Mouse (Mus musculus): ENCODE data around the gene Btd. TPM values are rescaled to one million over a fixed set of nuclear protein-coding genes. Genes with fewer than 3 reads are reported as not detected.

Btd gene
- polyA plus RNA-seq, 1 experiment from 2014 or later: 22.3 TPM

- no peak for ATAC-seq (ENCODE audit: insufficient number of reproducible peaks, insufficient read depth, low FRiP score, low read depth)
- H3K4me3 ChIP-seq (ENCODE audit: control insufficient read depth in 1 of 2, insufficient read depth in 1 of 2, low read depth in 1 of 2, low read length in 2 of 2): no peak overlapping the region
- H3K27ac ChIP-seq (replicated peaks in 1 of 2; ENCODE audit: control insufficient read depth in 1 of 2, insufficient read depth in 1 of 2, low read depth in 2 of 2, low read length in 2 of 2): no peak overlapping the region
- whole genome bisulfite sequencing: 67% methylated on average over 7 of the region's 7 CpGs
- no peaks in the 10 kb centered on the region for H3K27me3 ChIP-seq (ENCODE audit: control insufficient read depth, insufficient read depth, low read length)
- H3K9me3 ChIP-seq (ENCODE audit: control insufficient read depth, low read length): no peaks in the 10 kb centered on the region
- peaks cover 30 to 38% of the 10 kb centered on the region in 2 experiments for H3K4me1 ChIP-seq (ENCODE audit: control insufficient read depth in 2 of 2, insufficient read depth in 2 of 2, low read length in 2 of 2)
- no peaks in the 10 kb centered on the region for H3K36me3 ChIP-seq (ENCODE audit: control insufficient read depth, insufficient read depth, low read length)
- no peak overlapping the region for H3K4me2 ChIP-seq (ENCODE audit: low read length)
- H3K9ac ChIP-seq (ENCODE audit: low read length): no peak overlapping the region
These were observed 15.6 kb downstream of the Btd start for GRCm38 (mm10) chr14:31656386-31656785.

DNA sequence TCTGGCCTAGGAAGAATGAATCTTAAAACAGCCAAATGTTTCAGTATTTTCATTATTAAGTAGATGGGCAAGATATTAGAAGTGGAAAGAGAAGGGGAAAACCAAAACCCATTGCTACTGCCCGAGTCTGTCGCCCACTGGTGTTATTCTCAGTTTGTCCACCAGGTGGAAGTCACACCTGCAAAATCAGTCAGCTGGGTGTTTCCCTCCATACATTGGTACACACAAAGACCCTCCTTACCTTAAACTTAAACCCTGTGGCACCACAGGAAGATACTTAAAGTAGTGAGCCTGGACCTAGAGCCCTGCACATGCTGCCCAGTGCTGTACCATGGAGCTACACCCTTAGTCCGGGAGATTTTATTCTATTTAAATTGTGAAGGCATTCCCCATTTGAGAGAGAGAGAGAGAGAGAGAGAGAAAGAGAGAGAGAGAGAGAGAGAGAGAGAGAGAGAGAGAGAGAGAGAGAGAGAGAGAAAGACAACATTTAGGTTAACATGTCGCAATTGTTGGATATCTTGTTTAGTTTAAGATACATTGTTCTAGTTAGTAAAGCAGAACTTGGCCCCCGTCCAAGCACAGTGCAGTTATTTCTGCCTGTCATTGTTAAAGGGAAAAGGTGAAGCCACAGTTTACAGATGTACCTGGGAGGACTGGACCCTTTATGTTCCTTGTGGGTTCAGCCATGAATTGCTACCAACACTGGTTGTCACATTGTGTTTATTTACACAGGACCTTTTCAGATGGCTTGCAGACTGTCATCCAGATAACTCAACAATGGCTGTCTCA lies 16.2 kb downstream of the Btd start:
- no peaks in the 10 kb centered on the region for H3K9me3 ChIP-seq (ENCODE audit: control insufficient read depth, low read length)
- H3K36me3 ChIP-seq (ENCODE audit: control insufficient read depth, insufficient read depth, low read length): no peaks in the 10 kb centered on the region
- H3K4me3 ChIP-seq (ENCODE audit: control insufficient read depth in 1 of 2, insufficient read depth in 1 of 2, low read depth in 1 of 2, low read length in 2 of 2): no peak overlapping the region
- H3K27ac ChIP-seq (replicated peaks in 1 of 2; ENCODE audit: control insufficient read depth in 1 of 2, insufficient read depth in 1 of 2, low read depth in 2 of 2, low read length in 2 of 2): peak overlapping the region; percentile 12 to 95; a peak in 2 of 4 replicates
- no peak overlapping the region for H3K9ac ChIP-seq (ENCODE audit: low read length)
- no peak overlapping the region for H3K4me2 ChIP-seq (ENCODE audit: low read length)
- no peak for ATAC-seq (ENCODE audit: insufficient number of reproducible peaks, insufficient read depth, low FRiP score, low read depth)
- H3K4me1 ChIP-seq (ENCODE audit: control insufficient read depth in 2 of 2, insufficient read depth in 2 of 2, low read length in 2 of 2): peaks cover 32 to 42% of the 10 kb centered on the region in 2 experiments
- H3K27me3 ChIP-seq (ENCODE audit: control insufficient read depth, insufficient read depth, low read length): no peaks in the 10 kb centered on the region
- WGBS: 31% methylated on average over 5 of the region's 5 CpGs

- H3K4me2 ChIP-seq (ENCODE audit: low read length): no peak overlapping the region
- no peak overlapping the region for H3K4me3 ChIP-seq (ENCODE audit: control insufficient read depth in 1 of 2, insufficient read depth in 1 of 2, low read depth in 1 of 2, low read length in 2 of 2)
- H3K4me1 ChIP-seq (ENCODE audit: control insufficient read depth in 2 of 2, insufficient read depth in 2 of 2, low read length in 2 of 2): peaks cover 40 to 54% of the 10 kb centered on the region in 2 experiments
- H3K27me3 ChIP-seq (ENCODE audit: control insufficient read depth, insufficient read depth, low read length): no peaks in the 10 kb centered on the region
- WGBS: 90% methylated on average over 8 of the region's 8 CpGs
- H3K36me3 ChIP-seq (ENCODE audit: control insufficient read depth, insufficient read depth, low read length): no peaks in the 10 kb centered on the region
- H3K27ac ChIP-seq (replicated peaks in 1 of 2; ENCODE audit: control insufficient read depth in 1 of 2, insufficient read depth in 1 of 2, low read depth in 2 of 2, low read length in 2 of 2): peak overlapping the region in 1 of 2 experiments; percentile 95; a peak in 3 of 4 replicates
- ATAC-seq (ENCODE audit: insufficient number of reproducible peaks, insufficient read depth, low FRiP score, low read depth): no peak
- H3K9ac ChIP-seq (ENCODE audit: low read length): no peak overlapping the region
- H3K9me3 ChIP-seq (ENCODE audit: control insufficient read depth, low read length): no peaks in the 10 kb centered on the region
These were observed 17.4 kb downstream of the Btd start for GRCm38 (mm10) chr14:31658126-31658680.

DNA sequence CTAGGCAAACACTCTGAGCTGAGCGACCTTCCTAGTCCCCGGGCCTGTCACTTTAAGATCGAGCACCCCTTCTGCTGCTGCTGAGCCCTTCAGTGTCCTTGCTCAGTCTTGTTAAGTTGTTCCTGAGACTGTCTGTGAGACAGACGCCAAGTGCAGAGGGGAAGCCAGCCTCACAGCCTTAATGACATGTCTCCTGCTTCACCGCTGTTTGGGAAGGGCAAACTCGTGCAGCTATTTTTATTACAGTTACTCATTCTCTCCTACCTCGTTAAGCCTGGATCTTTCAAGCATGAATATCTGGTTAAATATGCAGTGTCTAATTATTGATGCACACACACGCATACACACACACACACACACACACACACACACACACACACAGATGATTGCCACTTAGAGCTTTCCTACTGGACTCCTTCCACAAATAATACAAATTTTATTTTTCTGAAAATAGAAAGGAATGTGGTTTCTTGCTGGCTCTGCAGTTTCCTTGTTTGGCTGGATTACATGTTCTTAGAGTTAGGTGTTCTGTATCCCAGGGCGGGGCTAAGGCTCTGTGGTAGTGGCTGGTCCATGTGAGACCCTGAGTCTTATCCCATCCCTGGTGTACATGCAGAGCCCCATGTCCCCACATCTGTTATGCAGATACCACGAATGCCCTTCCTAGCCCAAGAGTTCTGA lies 18.8 kb downstream of the Btd start:
- Histone ChIP-seq H3K36me3 (ENCODE audit: control insufficient read depth, insufficient read depth, low read length) (no peaks in the 10 kb centered on the region), H3K9me3 (ENCODE audit: control insufficient read depth, low read length) (no peaks in the 10 kb centered on the region), H3K4me3 (ENCODE audit: control insufficient read depth in 1 of 2, insufficient read depth in 1 of 2, low read depth in 1 of 2, low read length in 2 of 2) (no peak overlapping the region), H3K9ac (ENCODE audit: low read length) (peak overlapping the region; percentile 47), H3K27me3 (ENCODE audit: control insufficient read depth, insufficient read depth, low read length) (no peaks in the 10 kb centered on the region), H3K4me1 (ENCODE audit: control insufficient read depth in 2 of 2, insufficient read depth in 2 of 2, low read length in 2 of 2) (peaks cover 52 to 63% of the 10 kb centered on the region in 2 experiments), H3K4me2 (ENCODE audit: low read length) (peak overlapping the region; percentile 28), H3K27ac (replicated peaks in 1 of 2; ENCODE audit: control insufficient read depth in 1 of 2, insufficient read depth in 1 of 2, low read depth in 2 of 2, low read length in 2 of 2) (peak overlapping the region; percentile 95 to 97)
- 21% methylated on average over 10 of the region's 10 CpGs for WGBS
- peak; percentile 49; the same call in 1 of the 2 replicates for ATAC-seq (ENCODE audit: insufficient number of reproducible peaks, insufficient read depth, low FRiP score, low read depth)

GRCm38 (mm10) chr14:31660312-31661093 lies 19.7 kb downstream of the Btd start:
- Histone ChIP-seq H3K27ac (replicated peaks in 1 of 2; ENCODE audit: control insufficient read depth in 1 of 2, insufficient read depth in 1 of 2, low read depth in 2 of 2, low read length in 2 of 2) (peak overlapping the region; percentile 95 to 97), H3K4me2 (ENCODE audit: low read length) (no peak overlapping the region), H3K9me3 (ENCODE audit: control insufficient read depth, low read length) (no peaks in the 10 kb centered on the region), H3K9ac (ENCODE audit: low read length) (peak overlapping the region; percentile 21; the same call in 1 of the 2 replicates), H3K36me3 (ENCODE audit: control insufficient read depth, insufficient read depth, low read length) (no peaks in the 10 kb centered on the region), H3K4me1 (ENCODE audit: control insufficient read depth in 2 of 2, insufficient read depth in 2 of 2, low read length in 2 of 2) (peaks cover 58 to 65% of the 10 kb centered on the region in 2 experiments), H3K27me3 (ENCODE audit: control insufficient read depth, insufficient read depth, low read length) (no peaks in the 10 kb centered on the region), H3K4me3 (ENCODE audit: control insufficient read depth in 1 of 2, insufficient read depth in 1 of 2, low read depth in 1 of 2, low read length in 2 of 2) (no peak overlapping the region)
- no peak for ATAC-seq (ENCODE audit: insufficient number of reproducible peaks, insufficient read depth, low FRiP score, low read depth)
- 65% methylated on average over 7 of the region's 7 CpGs for WGBS

- H3K9ac ChIP-seq (ENCODE audit: low read length): peak overlapping the region; percentile 75
- H3K9me3 ChIP-seq (ENCODE audit: control insufficient read depth, low read length): no peaks in the 10 kb centered on the region
- H3K27me3 ChIP-seq (ENCODE audit: control insufficient read depth, insufficient read depth, low read length): no peaks in the 10 kb centered on the region
- peak; percentile 72 for ATAC-seq (ENCODE audit: insufficient number of reproducible peaks, insufficient read depth, low FRiP score, low read depth)
- H3K4me2 ChIP-seq (ENCODE audit: low read length): peak overlapping the region; percentile 64
- H3K27ac ChIP-seq (replicated peaks in 1 of 2; ENCODE audit: control insufficient read depth in 1 of 2, insufficient read depth in 1 of 2, low read depth in 2 of 2, low read length in 2 of 2): peak overlapping the region; percentile 93 to 95
- peaks cover 11% of the 10 kb centered on the region for H3K36me3 ChIP-seq (ENCODE audit: control insufficient read depth, insufficient read depth, low read length)
- peak overlapping the region; percentile 18 to 32 for H3K4me3 ChIP-seq (ENCODE audit: control insufficient read depth in 1 of 2, insufficient read depth in 1 of 2, low read depth in 1 of 2, low read length in 2 of 2)
- 9% methylated on average over 44 of the region's 44 CpGs for WGBS
- H3K4me1 ChIP-seq (ENCODE audit: control insufficient read depth in 2 of 2, insufficient read depth in 2 of 2, low read length in 2 of 2): peaks cover 59 to 65% of the 10 kb centered on the region in 2 experiments
These were observed 21.1 kb downstream of the Btd start for GRCm38 (mm10) chr14:31661671-31662554.

All from heart, embryonic 14.5 days (tissue).